Mouse (Mus musculus) MEL (cell line): ENCODE results near the gene Tdrd3.
A peak's percentile ranks its signal among the peaks of the same experiment; 100 is the strongest.

Source experiments
- CTCF ChIP-seq, 3 experiments: IDR thresholded peaks in 2 of 3; conservative IDR thresholded peaks in 1 of 3; 2 replicates each; pipeline ENCODE4 v1.5.1; 2011 to 2012; ENCODE audit warnings: low read length in 3 of 3, low read depth in 2 of 3, mild to moderate bottlenecking in 2 of 3, improper control_type of control experiment in 1 of 3, inconsistent platforms in 1 of 3, mixed read lengths in 1 of 3, moderate library complexity in 1 of 3; ENCODE audit not compliant: control insufficient read depth in 1 of 3, insufficient read depth in 1 of 3, poor library complexity in 1 of 3, severe bottlenecking in 1 of 3
- EP300 ChIP-seq, 2 experiments: IDR thresholded peaks; 2 replicates each; pipeline ENCODE4 v1.6.1; 2011; ENCODE audit warnings: improper control_type of control experiment in 2 of 2, low read length in 2 of 2, low read depth in 1 of 2, mild to moderate bottlenecking in 1 of 2
- ETS1 ChIP-seq: IDR thresholded peaks from 2 replicates; pipeline ENCODE4 v1.6.1; 2012; ENCODE audit warnings: low read depth, mild to moderate bottlenecking, inconsistent platforms, low read length, improper control_type of control experiment, moderate library complexity
- GATA1 ChIP-seq: IDR thresholded peaks from 2 replicates; pipeline ENCODE4 v1.6.1; 2011; ENCODE audit warnings: low read depth, low read length, improper control_type of control experiment
- MAX ChIP-seq: IDR thresholded peaks from 2 replicates; pipeline ENCODE4 v1.6.1; 2011; ENCODE audit warnings: low read length, improper control_type of control experiment
- MYC ChIP-seq: IDR thresholded peaks from 2 replicates; pipeline ENCODE4 v1.6.1; 2011; ENCODE audit warnings: low read depth, mild to moderate bottlenecking, low read length, improper control_type of control experiment, moderate library complexity
- POLR2A ChIP-seq, 2 experiments: IDR thresholded peaks; 2 replicates each; pipeline ENCODE4 v1.6.1; 2011 to 2012; ENCODE audit warnings: low read length in 2 of 2, mild to moderate bottlenecking in 2 of 2, control low read depth in 1 of 2, improper control_type of control experiment in 1 of 2, low read depth in 1 of 2, moderate library complexity in 1 of 2; ENCODE audit not compliant: control insufficient read depth in 1 of 2, insufficient read depth in 1 of 2, poor library complexity in 1 of 2
- POLR2AphosphoS2 ChIP-seq: IDR thresholded peaks from 2 replicates; pipeline ENCODE4 v1.6.1; 2011; ENCODE audit warnings: low read length, improper control_type of control experiment
- RCOR1 ChIP-seq: IDR thresholded peaks from 2 replicates; pipeline ENCODE4 v1.6.1; 2012; ENCODE audit warnings: low read depth, mild to moderate bottlenecking, inconsistent platforms, low read length, improper control_type of control experiment
- TCF12 ChIP-seq: IDR thresholded peaks from 2 replicates; pipeline ENCODE4 v1.6.1; 2014; ENCODE audit warnings: low read depth, mild to moderate bottlenecking, inconsistent platforms, low read length, improper control_type of control experiment, moderate library complexity
- UBTF ChIP-seq: IDR thresholded peaks from 2 replicates; pipeline ENCODE4 v1.6.1; 2012; ENCODE audit warnings: low read depth, mild to moderate bottlenecking, inconsistent platforms, low read length, improper control_type of control experiment, moderate library complexity, borderline replicate concordance; ENCODE audit not compliant: insufficient read depth
- USF1 ChIP-seq: IDR thresholded peaks from 2 replicates; pipeline ENCODE4 v1.6.1; 2014; ENCODE audit warnings: low read depth, mild to moderate bottlenecking, inconsistent platforms, low read length, improper control_type of control experiment, moderate library complexity
- ZC3H11A ChIP-seq: IDR thresholded peaks from 2 replicates; pipeline ENCODE4 v1.6.1; 2012; ENCODE audit warnings: low read depth, mild to moderate bottlenecking, inconsistent platforms, low read length, improper control_type of control experiment
- ZNF384 ChIP-seq: IDR thresholded peaks from 2 replicates; pipeline ENCODE4 v1.6.1; 2012; ENCODE audit warnings: low read depth, mild to moderate bottlenecking, inconsistent platforms, low read length, improper control_type of control experiment

- TF ChIP-seq EP300 (IDR thresholded peaks at IDR 0.05; ENCODE audit: low read depth in 1 of 2, low read length in 2 of 2), result no peak
- TF ChIP-seq CTCF (IDR thresholded peaks at IDR 0.05 in 2 of 3, conservative IDR thresholded peaks at IDR 0.05 in 1 of 3; ENCODE audit: control insufficient read depth in 1 of 3, insufficient read depth in 1 of 3, low read depth in 2 of 3, low read length in 3 of 3, poor library complexity in 1 of 3, severe bottlenecking in 1 of 3), result no peak
- no peak for TF ChIP-seq GATA1
- no peak for TF ChIP-seq ZNF384
- peak in 1 of 2 experiments; percentile 19; a peak in 1 of 4 replicates for TF ChIP-seq POLR2A (IDR thresholded peaks at IDR 0.05; ENCODE audit: control insufficient read depth in 1 of 2, insufficient read depth in 1 of 2, low read depth in 1 of 2, low read length in 2 of 2, poor library complexity in 1 of 2)
- TF ChIP-seq MAX, result no peak
- no peak for TF ChIP-seq UBTF
- TF ChIP-seq USF1, result no peak
- no peak for TF ChIP-seq TCF12
- no peak for TF ChIP-seq ZC3H11A
- no peak for TF ChIP-seq ETS1
- no peak for TF ChIP-seq MYC
- TF ChIP-seq RCOR1, result 0 out of 2 replicates have a peak, but pooled peaks have one; percentile 21
- TF ChIP-seq POLR2AphosphoS2, result no peak
These were observed 151.4 kb downstream of the Tdrd3 start for GRCm38 (mm10) chr14:87567626-87568446.
